Mouse (Mus musculus) cortical plate, adult 2 months (tissue): ENCODE data around the gene Grik4.

ENCODE experiments used
- CTCF ChIP-seq: fragments of 200-500 bp; IDR thresholded peaks from 2 replicates; pipeline ENCODE4 v1.5.1; 2011; ENCODE audit warnings: mild to moderate bottlenecking, control low read depth, low read length; ENCODE audit not compliant: insufficient read depth; ENCODE audit errors: extremely low read depth
- POLR2A ChIP-seq: fragments of 200-500 bp; IDR thresholded peaks from 2 replicates; pipeline ENCODE4 v1.6.1; 2011; ENCODE audit warnings: mild to moderate bottlenecking, low read length, control low read depth; ENCODE audit not compliant: insufficient read depth; ENCODE audit errors: extremely low read depth

GRCm38 (mm10) chr9:42751160-42751559 lies 193.1 kb downstream of the Grik4 start:
- TF ChIP-seq CTCF (no peak), POLR2A (no peak)
